Mouse (Mus musculus) hindbrain, embryonic 14.5 days (tissue): Measurements from ENCODE around the gene Napb. TPM values are rescaled to one million over a fixed set of nuclear protein-coding genes. Genes with fewer than 3 reads are reported as not detected.

Source experiments
- polyA plus RNA-seq: library from polyadenylated mRNA; unstranded; fragments of >200 nt; fragmentation: Nextera tagmentation; extraction: Ambion mirVana; gene quantifications from 2 replicates; pipeline ENCODE4 v1.2.1, GENCODE M21; 2014

Gene Napb
- polyA plus RNA-seq, 1 experiment from 2014 or later, result 94.1 TPM

Other genes starting within 250 kb of the Napb start
- 47.0 and 48.5 TPM in 2 replicates for gene Nxt1, start 59.9 kb downstream of the Napb start, polyA plus RNA-seq
- gene Gzf1, start 51.4 kb downstream of the Napb start, polyA plus RNA-seq, result 18.5 and 18.6 TPM in 2 replicates
- not detected in 2 replicates for gene Cstl1, start 17.9 kb upstream of the Napb start, polyA plus RNA-seq
- not detected in 2 replicates for gene Cst11, start 39.0 kb upstream of the Napb start, polyA plus RNA-seq
- gene 8030411F24Rik, start 49.5 kb upstream of the Napb start, polyA plus RNA-seq, result not detected in 2 replicates
- not detected in 2 replicates for gene Cst12, start 56.9 kb upstream of the Napb start, polyA plus RNA-seq
- not detected in 2 replicates for gene Cst8, start 66.3 kb upstream of the Napb start, polyA plus RNA-seq
- gene Cst13, start 87.6 kb upstream of the Napb start, polyA plus RNA-seq, result not detected in 2 replicates
- not detected in 2 replicates for gene Cst9, start 102.7 kb upstream of the Napb start, polyA plus RNA-seq
- gene 9230104L09Rik, start 132.6 kb upstream of the Napb start, polyA plus RNA-seq, result not detected in 2 replicates
- gene Cst3, start 143.2 kb upstream of the Napb start, polyA plus RNA-seq, result 702 and 729 TPM in 2 replicates